Mouse (Mus musculus) B cell, adult 2 months (primary cell): ENCODE measurements around the gene Pdcd11.
"Not testable (repeated sequence)": the region's sequence is repeated elsewhere in the genome, so short reads cannot be mapped to it uniquely, and the experiment has no call there.

Experiments
- DNase-seq, 2 experiments: peaks; one replicate each; pipeline ENCODE4 v3.0.0; 2022

The Pdcd11 gene

GRCm38 (mm10) chr19:47128835-47129234 is 38.3 kb downstream of the Pdcd11 start:
- no peak for DNase-seq

DNA sequence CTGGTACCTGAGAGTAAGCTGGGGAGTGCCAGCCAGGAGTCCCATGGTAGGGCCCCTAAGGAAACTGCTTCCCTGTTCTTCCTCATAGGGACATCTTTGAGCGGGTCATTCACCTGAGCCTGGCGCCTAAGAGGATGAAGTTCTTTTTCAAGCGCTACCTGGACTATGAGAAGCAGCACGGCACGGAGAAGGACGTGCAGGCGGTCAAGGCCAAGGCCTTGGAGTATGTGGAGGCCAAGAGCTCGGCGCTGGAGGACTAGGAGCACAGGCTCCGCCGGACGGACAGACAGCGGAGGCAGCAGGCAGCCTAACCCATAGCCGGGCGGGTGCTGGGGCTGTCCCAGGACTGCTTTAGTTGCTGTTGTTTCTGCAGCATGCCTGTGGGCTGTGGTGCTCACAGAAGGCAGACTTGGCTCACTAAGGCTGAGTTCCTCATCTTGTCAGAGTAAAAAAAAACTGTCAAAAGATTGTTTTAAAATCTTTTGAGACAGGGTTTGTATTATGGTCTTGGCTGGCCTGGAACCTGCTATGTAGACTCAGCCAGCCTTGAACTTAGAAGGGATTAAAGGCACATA is 40.1 kb downstream of the Pdcd11 start:
- DNase-seq: peak in 1 of 2 experiments; percentile 36

DNA sequence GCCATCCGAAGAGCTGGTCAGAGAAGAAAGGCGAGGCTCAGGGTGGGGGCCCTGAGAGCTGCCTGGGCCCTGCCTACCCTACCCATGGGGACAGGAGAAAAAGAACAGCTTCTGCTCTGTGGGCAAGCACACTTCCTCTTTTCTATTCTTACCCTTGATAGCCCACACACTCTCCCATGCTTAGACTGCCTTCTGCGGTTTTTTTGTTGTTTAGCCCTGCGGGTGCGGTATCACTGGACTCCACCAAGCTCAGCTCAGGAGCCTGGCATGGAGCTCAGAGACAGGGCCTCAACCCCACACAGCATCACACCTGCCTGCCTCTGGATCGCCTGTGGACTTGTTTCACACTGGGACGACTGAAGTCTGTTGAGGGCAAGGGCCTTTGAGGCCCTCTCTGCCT is 42.6 kb downstream of the Pdcd11 start:
- peak; percentile 74 to 77 for DNase-seq

GRCm38 (mm10) chr19:47135568-47135967 is 45.0 kb downstream of the Pdcd11 start:
- DNase-seq: peak in 1 of 2 experiments; percentile 18

DNA sequence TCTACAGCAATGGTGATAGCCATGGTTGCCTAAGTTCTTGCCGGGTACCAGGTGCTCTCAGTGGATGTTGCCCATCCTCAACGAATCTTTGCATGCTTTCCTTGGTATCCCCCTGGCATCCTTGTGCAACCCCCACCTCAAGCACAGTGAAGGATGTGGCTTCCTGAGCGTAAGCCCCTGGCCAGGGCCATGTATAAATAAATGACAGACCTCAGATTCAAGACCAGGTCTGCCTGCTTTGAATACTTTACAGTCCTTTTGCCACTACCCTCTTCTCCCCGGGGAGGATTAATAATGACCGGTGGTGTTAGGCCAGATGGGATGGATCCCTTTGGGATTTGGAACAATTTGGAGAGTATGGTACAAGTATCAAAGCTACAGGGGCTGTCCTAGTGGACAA is 45.6 kb downstream of the Pdcd11 start:
- no peak for DNase-seq

- peak; percentile 57 to 58 for DNase-seq
Observed at GRCm38 (mm10) chr19:47137051-47137581, 46.5 kb downstream of the Pdcd11 start.

DNA sequence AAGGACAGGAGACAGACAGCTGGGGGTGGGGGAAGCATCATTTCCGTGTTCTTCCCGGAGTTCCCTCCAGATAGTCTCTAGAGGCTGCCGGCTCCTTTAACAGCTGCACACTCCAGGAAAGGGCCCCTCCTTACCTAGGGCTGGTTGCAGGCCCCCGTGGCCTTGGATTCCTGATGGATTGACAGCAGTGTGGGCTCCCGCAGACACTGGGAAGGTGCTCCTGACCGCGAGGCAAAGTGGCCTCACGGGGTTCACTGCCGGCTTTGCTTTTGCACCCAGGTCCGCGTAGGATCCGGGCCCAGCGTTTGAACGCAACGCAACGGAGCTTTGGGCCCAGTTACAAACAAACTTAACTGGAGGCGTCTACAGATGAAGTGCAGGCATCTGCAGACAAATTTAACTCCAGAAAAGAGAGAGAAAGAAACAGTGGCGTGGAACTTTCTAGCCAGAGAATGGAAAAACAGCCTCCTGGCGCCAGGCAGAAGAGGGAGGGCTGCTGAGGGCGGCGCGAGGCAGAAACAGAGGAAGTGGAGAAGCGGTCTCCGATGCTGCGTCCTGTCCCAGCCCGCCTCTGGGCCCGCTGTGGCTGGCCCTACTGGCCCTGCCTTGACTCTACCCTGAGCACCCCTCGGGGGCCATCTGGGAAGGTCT is 47.3 kb downstream of the Pdcd11 start, which contains the start of gene Calhm2:
Gene Calhm2 (minus strand): TSS at position 524 of the 651 bp plus-strand sequence.
- DNase-seq: peak; percentile 61 to 63

- DNase-seq: not testable (repeated sequence)
Observed at GRCm38 (mm10) chr19:47139611-47140010, 49.0 kb downstream of the Pdcd11 start.

DNA sequence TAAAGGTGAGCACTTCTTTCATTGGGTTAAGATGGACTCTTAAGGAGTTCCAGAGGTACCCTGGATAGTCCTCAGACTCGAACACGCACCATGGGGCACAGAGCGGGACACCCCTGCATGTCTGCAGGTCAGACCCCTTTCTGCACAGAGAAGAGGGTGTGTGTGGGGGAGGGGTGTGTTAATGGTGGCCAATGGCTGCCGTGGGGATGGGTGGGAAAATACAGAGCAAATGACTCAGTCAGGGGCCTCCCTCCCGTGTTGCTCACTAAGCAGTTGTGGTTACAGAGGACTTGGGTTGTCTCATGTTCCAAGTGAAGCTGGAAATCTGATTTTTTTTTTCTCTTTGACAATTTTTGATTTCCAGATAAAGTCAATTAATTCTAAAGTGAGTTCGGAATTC is 51.9 kb downstream of the Pdcd11 start:
- DNase-seq: no peak

- no peak for DNase-seq
Observed at GRCm38 (mm10) chr19:47144154-47144553, 53.6 kb downstream of the Pdcd11 start, which contains the start of gene Calhm1. TSS of gene Calhm1 (minus strand) at chr19:47144254.

DNA sequence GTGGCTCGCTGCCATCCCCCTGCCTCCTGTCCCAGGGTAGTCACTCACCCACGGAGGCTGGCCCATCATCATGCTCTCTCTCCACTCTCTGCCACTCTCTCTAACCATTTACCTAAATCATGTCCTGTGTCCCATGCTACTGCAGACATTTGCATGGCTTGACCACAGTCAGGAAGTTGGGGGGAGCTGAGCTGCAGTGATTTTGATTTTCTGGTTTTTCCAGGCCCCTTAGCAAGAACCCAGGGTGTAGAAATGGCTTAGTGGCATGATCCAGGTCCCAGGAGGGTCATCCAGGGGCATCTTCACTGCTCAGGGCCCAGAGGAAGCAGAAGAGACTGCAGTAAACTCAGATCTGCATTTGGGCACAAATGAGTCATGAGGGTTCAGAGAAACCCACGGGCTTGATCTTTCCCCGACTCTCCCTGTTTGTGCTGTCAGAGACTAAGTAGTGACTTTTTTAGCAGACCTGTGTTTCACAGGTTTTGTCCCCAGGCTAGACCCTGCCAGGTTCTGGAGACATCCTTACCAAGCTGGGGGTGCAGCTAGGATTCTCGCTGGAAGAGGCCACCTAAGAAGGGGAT is 57.8 kb downstream of the Pdcd11 start:
- peak; percentile 34 to 43 for DNase-seq

DNA sequence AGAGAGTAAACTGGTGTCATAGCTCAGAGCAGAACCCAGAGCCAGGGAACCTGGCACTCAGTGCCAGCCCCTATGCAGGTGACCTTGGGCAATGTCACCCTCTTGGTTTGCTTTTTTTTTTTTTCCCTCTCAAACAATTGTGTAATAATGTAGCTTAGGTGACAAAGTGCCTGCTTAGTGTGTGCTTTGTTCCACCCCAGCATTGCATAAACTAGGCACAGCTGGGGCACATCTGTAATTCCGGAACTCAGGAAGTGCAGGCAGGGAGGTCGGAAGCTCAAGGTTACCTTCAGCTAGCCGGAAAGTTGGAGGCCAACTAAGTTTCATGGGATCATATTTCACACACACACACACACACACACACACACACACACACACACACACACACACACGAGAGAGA is 59.3 kb downstream of the Pdcd11 start:
- DNase-seq: no peak

DNA sequence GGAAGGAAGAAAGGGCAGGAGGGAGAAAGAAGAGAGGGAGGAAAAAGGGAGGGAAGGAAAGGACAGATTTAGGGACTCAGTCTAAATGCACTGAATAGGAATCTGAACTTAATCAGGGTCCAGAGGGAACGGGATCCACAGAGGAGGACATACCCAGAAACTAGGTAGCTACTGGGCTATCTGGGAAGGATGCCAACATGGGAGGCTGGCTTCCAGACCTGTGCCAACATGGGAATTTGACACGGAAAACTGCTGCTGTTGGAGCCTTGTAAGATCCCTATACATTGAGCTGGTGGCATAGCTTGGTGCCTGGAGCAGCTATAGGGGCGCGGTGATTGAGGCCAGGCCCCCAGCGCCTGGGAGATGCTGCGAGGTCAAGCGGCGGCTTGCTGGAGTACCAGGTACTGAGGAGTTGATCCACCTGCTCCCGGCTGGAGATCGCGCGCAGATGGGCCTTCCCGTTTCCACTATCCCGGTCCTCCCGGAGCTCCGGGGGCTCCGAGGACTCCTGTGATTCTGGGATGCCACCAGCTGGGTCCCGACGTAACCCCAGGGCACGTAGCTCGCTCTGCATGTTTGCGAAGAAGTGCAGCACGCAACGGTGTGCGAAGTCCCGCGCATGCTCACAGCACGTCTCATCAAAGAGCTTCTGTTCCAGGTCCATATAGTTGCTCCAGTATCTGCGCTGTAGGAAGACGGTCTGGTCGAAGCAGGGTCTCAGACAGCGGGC is 60.9 kb downstream of the Pdcd11 start:
- DNase-seq: no peak

- DNase-seq: no peak
Observed at GRCm38 (mm10) chr19:47152062-47152369, 61.4 kb downstream of the Pdcd11 start.

- DNase-seq: no peak
Observed at GRCm38 (mm10) chr19:47153767-47154166, 63.2 kb downstream of the Pdcd11 start.

DNA sequence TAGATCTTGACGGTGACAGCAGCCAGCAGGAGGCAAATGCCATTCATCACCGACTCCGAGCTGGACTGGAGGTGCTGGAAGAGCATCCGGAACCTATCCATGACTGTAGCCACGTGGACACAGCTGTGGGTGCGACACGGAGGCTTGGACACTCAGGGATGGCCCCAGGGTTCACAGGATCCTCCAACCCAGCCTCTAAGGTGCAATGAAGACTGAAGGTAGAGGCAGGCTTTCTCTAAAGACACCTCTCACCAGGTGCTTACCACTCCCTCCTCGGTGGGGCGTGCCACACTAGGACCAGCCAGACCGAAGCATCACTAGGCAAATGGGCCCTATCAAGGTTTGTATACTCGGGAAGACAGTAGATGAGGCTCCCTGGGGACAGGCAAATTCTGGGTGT is 67.1 kb downstream of the Pdcd11 start, which contains the start of gene Calhm3:
Gene Calhm3 (minus strand): TSS at position 101 of the 400 bp plus-strand sequence.
- no peak for DNase-seq

DNA sequence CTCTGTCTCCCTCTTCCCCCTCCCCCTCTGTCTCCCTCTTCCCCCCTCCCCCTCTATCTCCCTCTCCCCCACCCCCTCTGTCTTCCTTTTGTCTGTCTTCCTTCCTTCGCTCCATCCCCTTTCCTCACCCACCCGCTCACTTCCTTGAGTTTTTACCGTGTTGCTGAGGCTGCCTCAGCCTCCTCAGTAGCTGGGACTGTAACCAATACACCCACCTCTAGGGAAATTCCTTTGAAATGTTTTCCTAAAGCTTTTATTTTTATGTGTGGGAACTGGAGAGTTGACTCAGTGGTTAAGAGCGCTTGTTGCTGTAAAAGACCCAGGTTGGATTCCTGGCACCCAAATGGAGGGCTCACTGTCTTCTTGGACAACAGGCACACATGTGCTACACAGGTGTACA is 71.1 kb downstream of the Pdcd11 start:
- no peak for DNase-seq

DNA sequence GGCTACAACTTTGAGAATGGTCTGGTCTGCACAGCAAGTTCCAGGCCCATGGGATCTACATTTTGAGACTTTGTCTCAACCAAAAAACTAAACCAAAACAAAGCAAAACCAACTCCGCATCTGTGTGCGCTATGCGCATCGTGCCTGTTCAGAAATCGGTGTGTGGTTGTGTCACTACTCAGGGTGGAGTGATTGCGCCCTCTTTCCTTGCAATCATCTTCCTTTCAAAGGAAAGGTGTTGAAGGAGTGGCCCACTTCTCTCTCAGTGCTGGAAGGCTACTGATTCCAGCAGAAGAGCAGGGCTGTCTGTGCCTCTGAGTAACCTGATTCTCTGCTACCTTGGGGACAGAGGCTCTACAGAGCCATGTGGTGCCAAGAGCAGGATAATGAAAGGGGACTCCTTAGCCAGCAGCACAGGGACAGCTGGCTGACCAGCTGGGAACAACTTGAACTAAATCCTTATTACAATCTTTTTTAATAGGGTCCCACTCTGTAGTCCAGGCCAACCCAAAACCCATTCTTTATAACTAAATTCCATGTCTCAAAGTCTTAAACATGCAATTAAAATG is 72.7 kb downstream of the Pdcd11 start:
- no peak for DNase-seq

DNA sequence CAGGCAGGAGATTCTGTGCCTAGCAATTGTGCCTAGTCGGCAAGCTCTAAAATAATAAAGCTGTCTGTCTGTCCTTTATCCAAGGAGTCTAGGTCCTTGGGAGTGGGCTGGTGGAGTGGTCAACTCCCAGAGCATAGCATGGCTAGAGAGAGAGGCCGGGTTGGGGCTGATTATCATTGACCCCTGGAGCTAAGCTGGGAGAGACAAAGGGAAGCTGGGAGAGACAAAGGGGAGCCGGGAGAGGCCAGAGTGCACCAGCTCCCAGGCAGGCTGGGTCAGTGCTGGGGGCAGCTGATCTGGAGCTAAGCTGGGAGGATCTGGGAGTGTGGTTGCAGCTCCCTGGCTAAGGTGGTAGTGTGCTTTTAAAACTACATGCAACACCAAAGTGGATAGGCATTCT is 76.2 kb downstream of the Pdcd11 start:
- DNase-seq: no peak

GRCm38 (mm10) chr19:47167617-47168214 is 77.1 kb downstream of the Pdcd11 start:
- DNase-seq: no peak

DNA sequence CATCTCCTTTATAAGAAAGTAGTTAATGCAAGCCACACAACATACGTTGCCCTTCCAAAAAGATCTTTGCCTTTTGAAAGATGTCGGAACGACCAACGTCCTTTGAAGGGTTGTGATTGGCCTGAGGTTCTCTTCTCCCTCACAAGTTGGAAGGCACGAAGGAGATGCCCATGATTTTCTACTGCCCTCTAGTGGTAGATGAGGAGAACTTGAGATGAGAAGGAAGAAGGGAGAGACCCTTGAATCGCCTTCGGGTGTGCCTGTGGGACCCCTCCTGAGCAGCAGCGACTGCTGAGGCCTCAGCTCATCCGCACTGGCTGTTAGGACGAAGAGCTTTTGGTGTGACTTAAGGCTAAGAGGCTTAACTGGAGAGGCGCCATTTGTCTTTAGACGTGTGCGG is 77.7 kb downstream of the Pdcd11 start:
- DNase-seq: peak; percentile 60 to 68

- peak; percentile 90 to 92 for DNase-seq
Observed at GRCm38 (mm10) chr19:47168793-47169412, 78.3 kb downstream of the Pdcd11 start.
